In the genomic region with DNA sequence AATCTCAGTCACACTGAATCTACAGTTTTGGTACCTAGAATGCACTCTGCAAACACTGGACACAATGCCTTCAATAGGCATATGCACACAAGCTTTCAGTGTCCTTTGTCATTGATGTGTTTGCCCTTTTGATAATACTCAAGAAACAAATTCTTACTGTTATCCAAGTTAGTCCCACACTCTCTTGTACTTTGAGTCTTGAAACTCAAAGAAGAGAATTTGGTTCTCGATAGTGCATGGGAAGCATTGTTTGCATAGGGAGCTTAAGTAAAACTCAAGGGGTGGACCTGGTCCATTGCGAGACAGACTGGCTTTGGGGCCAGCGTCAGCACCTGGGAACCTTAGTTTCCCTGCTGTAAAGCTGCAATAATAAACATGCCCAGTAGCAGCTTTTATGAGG, we compare ENCODE assay signal across 22 mouse cellular contexts.
DNase-seq lines count a peak whose midpoint lies in the region; ATAC-seq and TF ChIP-seq lines count a peak whose summit lies in the region.
"Had no signal": no experiment of that assay in that cellular context is flagged by ENCODE, and none has a peak within 500 bp of the region (broad histone marks: within the 10 kb centered on the region; RNA-seq: fewer than 3 reads in every experiment).

No protein-coding gene starts in this region.

- H3K36me3 ChIP-seq in liver, embryonic 15.5 days (replicated peaks): peaks cover 27% of the 10 kb centered on the region
- H3K36me3 ChIP-seq in liver, embryonic 11.5 days (ENCODE audit: control insufficient read depth, insufficient read depth, low read length): no peaks in the 10 kb centered on the region
- no peaks in the 10 kb centered on the region for H3K36me3 ChIP-seq in stomach, embryonic 15.5 days
- no peaks in the 10 kb centered on the region; the same call in 1 of the 2 replicates for H3K36me3 ChIP-seq in stomach, postnatal 0 days (ENCODE audit: control insufficient read depth, insufficient read depth, low read length)
- no peaks in the 10 kb centered on the region for H3K36me3 ChIP-seq in heart, embryonic 11.5 days (ENCODE audit: control insufficient read depth, insufficient read depth, low read length)
- H3K36me3 ChIP-seq in lung, postnatal 0 days (ENCODE audit: insufficient read depth, low read length): peaks cover 2% of the 10 kb centered on the region; the same call in 1 of the 2 replicates
- H3K36me3 ChIP-seq: forebrain, embryonic 12.5 days had no signal

- WGBS in liver, embryonic 15.5 days (ENCODE audit: insufficient replicate concordance): 77% methylated on average over 3 of the region's 3 CpGs
- WGBS in liver, embryonic 11.5 days: 88% methylated on average over 3 of the region's 3 CpGs
- 54% methylated on average over 3 of the region's 3 CpGs for WGBS in stomach, embryonic 15.5 days
- WGBS in stomach, postnatal 0 days: 53% methylated on average over 3 of the region's 3 CpGs
- 78% methylated on average over 3 of the region's 3 CpGs for WGBS in heart, embryonic 11.5 days (ENCODE audit: insufficient replicate concordance)
- WGBS in lung, postnatal 0 days: 55% methylated on average over 3 of the region's 3 CpGs

- DNase-seq in liver, embryonic 11.5 days (ENCODE audit: low spot score): no peak
- DNase-seq in stomach, postnatal 0 days (ENCODE audit: low spot score): peak; percentile 27
- no peak for DNase-seq in lung, postnatal 0 days (ENCODE audit: low spot score)
- DNase-seq: adrenal gland, adult 2 months; adrenal gland, postnatal 10 days; adrenal gland, postnatal 25 days; cerebellum, adult 11 months; cerebellum, adult 18-20 months; cerebellum, adult 8-10 months; cerebellum, adult 9-11 months; cerebellum, postnatal 14 days; cerebellum, postnatal 36 days; embryo, embryonic 11 days had no signal

- no peak overlapping the region for H3K4me3 ChIP-seq in liver, embryonic 15.5 days (replicated peaks)
- H3K4me3 ChIP-seq in liver, embryonic 11.5 days (ENCODE audit: low read depth, low read length): no peak overlapping the region
- no peak overlapping the region for H3K4me3 ChIP-seq in stomach, embryonic 15.5 days (replicated peaks)
- no peak overlapping the region for H3K4me3 ChIP-seq in stomach, postnatal 0 days (ENCODE audit: low read depth, low read length)
- no peak overlapping the region for H3K4me3 ChIP-seq in heart, embryonic 11.5 days (ENCODE audit: low read depth, low read length)
- no peak overlapping the region for H3K4me3 ChIP-seq in lung, postnatal 0 days (ENCODE audit: low read depth, low read length)
- H3K4me3 ChIP-seq: embryonic facial prominence, embryonic 13.5 days; embryonic facial prominence, embryonic 15.5 days; erythroblast, embryonic 14.5 days; forebrain, embryonic 10.5 days; forebrain, embryonic 12.5 days had no signal

- no peaks in the 10 kb centered on the region for H3K27me3 ChIP-seq in liver, embryonic 15.5 days
- H3K27me3 ChIP-seq in liver, embryonic 11.5 days (replicated peaks; ENCODE audit: control insufficient read depth, insufficient read depth, low read length): no peaks in the 10 kb centered on the region
- H3K27me3 ChIP-seq in stomach, embryonic 15.5 days (replicated peaks): no peaks in the 10 kb centered on the region
- H3K27me3 ChIP-seq in stomach, postnatal 0 days (ENCODE audit: control insufficient read depth, insufficient read depth, low read length): no peaks in the 10 kb centered on the region
- no peaks in the 10 kb centered on the region for H3K27me3 ChIP-seq in heart, embryonic 11.5 days (ENCODE audit: control insufficient read depth, insufficient read depth, low read length)
- H3K27me3 ChIP-seq in lung, postnatal 0 days (replicated peaks; ENCODE audit: insufficient read depth, low read length): no peaks in the 10 kb centered on the region
- H3K27me3 ChIP-seq: embryonic facial prominence, embryonic 13.5 days; embryonic facial prominence, embryonic 15.5 days; forebrain, embryonic 12.5 days had no signal

- H3K27ac ChIP-seq in liver, embryonic 15.5 days (replicated peaks): 0 out of 2 replicates have a peak overlapping the region, but pooled peaks have one; percentile 26
- no peak overlapping the region for H3K27ac ChIP-seq in liver, embryonic 11.5 days (ENCODE audit: low read depth, low read length)
- no peak overlapping the region for H3K27ac ChIP-seq in stomach, embryonic 15.5 days
- no peak overlapping the region for H3K27ac ChIP-seq in stomach, postnatal 0 days (replicated peaks)
- H3K27ac ChIP-seq in heart, embryonic 11.5 days (ENCODE audit: low read depth, low read length): no peak overlapping the region
- no peak overlapping the region for H3K27ac ChIP-seq in lung, postnatal 0 days (ENCODE audit: low read length)
- H3K27ac ChIP-seq: embryonic facial prominence, embryonic 13.5 days; embryonic facial prominence, embryonic 15.5 days; forebrain, embryonic 10.5 days; forebrain, embryonic 12.5 days had no signal

- TF ChIP-seq CTCF in stomach, postnatal 0 days (IDR thresholded peaks at IDR 0.05; ENCODE audit: low read depth): no peak
- no peak for TF ChIP-seq CTCF in lung, postnatal 0 days (IDR thresholded peaks at IDR 0.05)

- peaks cover 40% of the 10 kb centered on the region for H3K4me1 ChIP-seq in liver, embryonic 15.5 days (replicated peaks)
- peaks cover 7% of the 10 kb centered on the region for H3K4me1 ChIP-seq in liver, embryonic 11.5 days (replicated peaks; ENCODE audit: control insufficient read depth, insufficient read depth, low read length)
- no peaks in the 10 kb centered on the region for H3K4me1 ChIP-seq in stomach, embryonic 15.5 days
- no peaks in the 10 kb centered on the region for H3K4me1 ChIP-seq in stomach, postnatal 0 days (replicated peaks; ENCODE audit: control insufficient read depth, insufficient read depth)
- no peaks in the 10 kb centered on the region for H3K4me1 ChIP-seq in heart, embryonic 11.5 days (ENCODE audit: control insufficient read depth, insufficient read depth, low read length)
- H3K4me1 ChIP-seq in lung, postnatal 0 days (ENCODE audit: insufficient read depth, low read depth, low read length): no peaks in the 10 kb centered on the region
- H3K4me1 ChIP-seq: embryonic facial prominence, embryonic 15.5 days; forebrain, embryonic 10.5 days; forebrain, embryonic 12.5 days had no signal

- no peak overlapping the region for H3K4me2 ChIP-seq in liver, embryonic 15.5 days
- H3K4me2 ChIP-seq in liver, embryonic 11.5 days: no peak overlapping the region
- no peak overlapping the region for H3K4me2 ChIP-seq in stomach, embryonic 15.5 days
- H3K4me2 ChIP-seq in stomach, postnatal 0 days (replicated peaks; ENCODE audit: low read depth): no peak overlapping the region
- no peak overlapping the region for H3K4me2 ChIP-seq in heart, embryonic 11.5 days
- no peak overlapping the region for H3K4me2 ChIP-seq in lung, postnatal 0 days (replicated peaks; ENCODE audit: low read depth, low read length)
- H3K4me2 ChIP-seq: embryonic facial prominence, embryonic 13.5 days; embryonic facial prominence, embryonic 15.5 days; forebrain, embryonic 12.5 days had no signal

- TF ChIP-seq EP300 in stomach, postnatal 0 days (optimal IDR thresholded peaks at IDR 0.05): no peak
- TF ChIP-seq EP300 in lung, postnatal 0 days (IDR thresholded peaks at IDR 0.05): no peak

- ATAC-seq in liver, embryonic 15.5 days (ENCODE audit: insufficient read depth): no peak
- ATAC-seq in liver, embryonic 11.5 days (replicated peaks; ENCODE audit: low FRiP score): no peak
- ATAC-seq in stomach, embryonic 15.5 days (ENCODE audit: insufficient read depth, low FRiP score, low read depth): peak; percentile 58
- peak; percentile 42; the same call in 1 of the 2 replicates for ATAC-seq in stomach, postnatal 0 days (ENCODE audit: low FRiP score, low TSS enrichment)
- no peak for ATAC-seq in heart, embryonic 11.5 days (replicated peaks; ENCODE audit: insufficient number of reproducible peaks, low FRiP score, low TSS enrichment)
- ATAC-seq in lung, postnatal 0 days: no peak
- ATAC-seq: forebrain, embryonic 14.5 days had no signal

- no peak overlapping the region for H3K9ac ChIP-seq in liver, embryonic 15.5 days
- H3K9ac ChIP-seq in liver, embryonic 11.5 days (ENCODE audit: low read depth, low read length): no peak overlapping the region
- H3K9ac ChIP-seq in stomach, embryonic 15.5 days: no peak overlapping the region
- H3K9ac ChIP-seq in stomach, postnatal 0 days (ENCODE audit: low read length): no peak overlapping the region
- no peak overlapping the region for H3K9ac ChIP-seq in heart, embryonic 11.5 days (ENCODE audit: low read depth, low read length)
- no peak overlapping the region for H3K9ac ChIP-seq in lung, postnatal 0 days (replicated peaks; ENCODE audit: low read depth)
- H3K9ac ChIP-seq: embryonic facial prominence, embryonic 13.5 days; embryonic facial prominence, embryonic 15.5 days; forebrain, embryonic 12.5 days had no signal

- no peaks in the 10 kb centered on the region for H3K9me3 ChIP-seq in liver, embryonic 15.5 days (replicated peaks)
- H3K9me3 ChIP-seq in liver, embryonic 11.5 days (ENCODE audit: control insufficient read depth, low read length): no peaks in the 10 kb centered on the region
- no peaks in the 10 kb centered on the region for H3K9me3 ChIP-seq in stomach, embryonic 15.5 days
- H3K9me3 ChIP-seq in stomach, postnatal 0 days (ENCODE audit: control insufficient read depth, low read length): no peaks in the 10 kb centered on the region
- H3K9me3 ChIP-seq in heart, embryonic 11.5 days (replicated peaks; ENCODE audit: control insufficient read depth, low read length): no peaks in the 10 kb centered on the region
- H3K9me3 ChIP-seq in lung, postnatal 0 days (ENCODE audit: low read length): no peaks in the 10 kb centered on the region
- H3K9me3 ChIP-seq: embryonic facial prominence, embryonic 13.5 days; embryonic facial prominence, embryonic 15.5 days; forebrain, embryonic 10.5 days; forebrain, embryonic 12.5 days had no signal

Comparison
In these comparisons a context has a peak if more than half of its experiments do, and no peak if none do; other contexts are left out.
1. ATAC-seq: peak in stomach, embryonic 15.5 days (single experiment) and stomach, postnatal 0 days (single experiment); none in liver, embryonic 15.5 days (single experiment), liver, embryonic 11.5 days (single experiment), heart, embryonic 11.5 days (single experiment) and lung, postnatal 0 days (single experiment).